Mouse (Mus musculus) liver, postnatal 0 days (tissue): ENCODE data around the gene Gm10260. TPM values are rescaled to one million over a fixed set of nuclear protein-coding genes. Genes with fewer than 3 reads are reported as not detected.

Experiments
- ATAC-seq: fragments of 200-750 bp; cut with Nextera tagmentation; 2 replicates; pipeline ENCODE4 v1.8.0; 2017; ENCODE audit warnings: mild to moderate bottlenecking, moderate library complexity
- DNase-seq: peaks from one replicate; pipeline ENCODE4 v3.0.0-alpha.2; 2016
- H3K27ac ChIP-seq: fragments of 300-500 bp; sonication (generic); 2 replicates; pipeline ENCODE4 v1.5.1; 2014; ENCODE audit warnings: antibody characterized with exemption, moderate library complexity, mild to moderate bottlenecking, low read depth
- H3K27me3 ChIP-seq: fragments of 300-500 bp; sonication (generic); 2 replicates; pipeline ENCODE4 v1.6.1; 2014; ENCODE audit warnings: low read length, control low read depth, mixed read lengths; ENCODE audit not compliant: insufficient read depth
- H3K36me3 ChIP-seq: fragments of 300-500 bp; sonication (generic); replicated peaks from 2 replicates; pipeline ENCODE4 v1.6.1; 2014; ENCODE audit warnings: mild to moderate bottlenecking, control low read depth, low read length, moderate library complexity, mixed read lengths; ENCODE audit not compliant: insufficient read depth
- H3K4me1 ChIP-seq: fragments of 300-500 bp; sonication (generic); 2 replicates; pipeline ENCODE4 v1.6.1; 2014; ENCODE audit warnings: antibody characterized with exemption, mild to moderate bottlenecking, control low read depth; ENCODE audit not compliant: insufficient read depth
- H3K4me2 ChIP-seq: fragments of 300-500 bp; sonication (generic); 2 replicates; pipeline ENCODE4 v1.6.1; 2014; ENCODE audit warnings: low read depth, mild to moderate bottlenecking, low read length, moderate library complexity, mixed read lengths
- H3K4me3 ChIP-seq: fragments of 300-500 bp; sonication (generic); 2 replicates; pipeline ENCODE4 v1.5.1; 2014; ENCODE audit warnings: low read depth, low read length
- H3K9ac ChIP-seq: fragments of 300-500 bp; sonication (generic); replicated peaks from 2 replicates; pipeline ENCODE4 v1.6.1; 2014; ENCODE audit warnings: mild to moderate bottlenecking, moderate library complexity
- H3K9me3 ChIP-seq: fragments of 300-500 bp; sonication (generic); 2 replicates; pipeline ENCODE4 v1.6.1; 2016; ENCODE audit warnings: mild to moderate bottlenecking, control low read depth, low read length, mixed read lengths
- CTCF ChIP-seq: sonication (generic); IDR thresholded peaks from 2 replicates; pipeline ENCODE4 v1.5.1; 2016; ENCODE audit warnings: antibody characterized with exemption, low read depth
- EP300 ChIP-seq: IDR thresholded peaks from 2 replicates; pipeline ENCODE4 v1.6.1; 2016; ENCODE audit warnings: antibody characterized with exemption, low read depth, mild to moderate bottlenecking
- WGBS: fragments of 180-500 bp; shearing (Covaris S2); extraction: QIAGEN DNeasy Blood & Tissue Kit; methylation state at CpG from one replicate; pipeline ENCODE4 v1.1.7; 2014; ENCODE audit not compliant: insufficient replicate concordance; 5-methylcytosine and 5-hydroxymethylcytosine counted together
- polyA plus RNA-seq: library from polyadenylated mRNA; unstranded; fragments of >200 nt; fragmentation: Nextera tagmentation; extraction: Ambion mirVana; gene quantifications from 2 replicates; pipeline ENCODE4 v1.2.1, GENCODE M21; 2015

Gene Gm10260
- polyA plus RNA-seq, 1 experiment from 2014 or later: 5.5 TPM

GRCm38 (mm10) chr13:97725160-97725825 is 35.1 kb downstream of the Gm10260 start:
- Histone ChIP-seq H3K4me2 (no peak overlapping the region), H3K36me3 (no peaks in the 10 kb centered on the region), H3K9ac (no peak overlapping the region), H3K9me3 (no peaks in the 10 kb centered on the region), H3K4me1 (no peaks in the 10 kb centered on the region), H3K27me3 (no peaks in the 10 kb centered on the region), H3K27ac (no peak overlapping the region), H3K4me3 (no peak overlapping the region)
- no peak for DNase-seq
- TF ChIP-seq EP300 (no peak), CTCF (peak; percentile 21; the same call in 1 of the 2 replicates)
- ATAC-seq: no peak
- WGBS: 78% methylated on average over 11 of the region's 11 CpGs

GRCm38 (mm10) chr13:97724551-97724950 is 35.9 kb downstream of the Gm10260 start:
- no peak overlapping the region for H3K4me2 ChIP-seq
- no peaks in the 10 kb centered on the region for H3K36me3 ChIP-seq
- DNase-seq (no peak), ATAC-seq (no peak)
- H3K27ac ChIP-seq: no peak overlapping the region
- no peak overlapping the region for H3K9ac ChIP-seq
- no peak overlapping the region for H3K4me3 ChIP-seq
- H3K4me1 ChIP-seq: no peaks in the 10 kb centered on the region
- TF ChIP-seq CTCF: no peak
- TF ChIP-seq EP300: no peak
- 68% methylated on average over 6 of the region's 6 CpGs for WGBS
- no peaks in the 10 kb centered on the region for H3K9me3 ChIP-seq
- no peaks in the 10 kb centered on the region for H3K27me3 ChIP-seq

- H3K4me1 ChIP-seq: no peaks in the 10 kb centered on the region
- no peak overlapping the region for H3K4me2 ChIP-seq
- H3K27ac ChIP-seq: no peak overlapping the region
- TF ChIP-seq EP300: no peak
- TF ChIP-seq CTCF: no peak
- no peak overlapping the region for H3K4me3 ChIP-seq
- no peaks in the 10 kb centered on the region for H3K36me3 ChIP-seq
- no peak for DNase-seq
- H3K27me3 ChIP-seq: no peaks in the 10 kb centered on the region
- WGBS: 71% methylated on average over 8 of the region's 8 CpGs
- no peaks in the 10 kb centered on the region for H3K9me3 ChIP-seq
- ATAC-seq: no peak
- H3K9ac ChIP-seq: no peak overlapping the region
These were observed 47.7 kb downstream of the Gm10260 start for GRCm38 (mm10) chr13:97712506-97713275.

- Histone ChIP-seq H3K27me3 (no peaks in the 10 kb centered on the region), H3K4me3 (no peak overlapping the region), H3K27ac (no peak overlapping the region), H3K36me3 (no peaks in the 10 kb centered on the region), H3K9me3 (no peaks in the 10 kb centered on the region), H3K4me2 (no peak overlapping the region), H3K4me1 (no peaks in the 10 kb centered on the region), H3K9ac (no peak overlapping the region)
- TF ChIP-seq CTCF (no peak), EP300 (no peak)
- DNase-seq (no peak), ATAC-seq (no peak)
- WGBS: 68% methylated on average over 2 of the region's 2 CpGs
These were observed 48.9 kb downstream of the Gm10260 start for GRCm38 (mm10) chr13:97711510-97711909.
